Mouse (Mus musculus) E14TG2a.4 (cell line): Measurements from ENCODE around the gene Eif3m.

Experiments
- CTCF ChIP-seq: conservative IDR thresholded peaks from 2 replicates; pipeline ENCODE4 v1.5.1; 2014; ENCODE audit warnings: low read length
- NANOG ChIP-seq: IDR thresholded peaks from 2 replicates; pipeline ENCODE4 v1.6.1; 2014; ENCODE audit warnings: borderline replicate concordance, low read length, mixed read lengths

- TF ChIP-seq CTCF (no peak), NANOG (no peak)
Observed at GRCm38 (mm10) chr2:105043152-105043551, 26.3 kb upstream of the Eif3m start.
